Mouse (Mus musculus): ENCODE measurements at regions not wholly inside any gene's neighbourhood (a gene's known extent, or its start where the extent isn't known, plus 50 kb on each side); places are given as distances from the start of the nearest gene placed in this dataset.

GRCm38 (mm10) chr8:24359022-24359600 lies 366.5 kb downstream of the Adam3 start:
- TF ChIP-seq UBTF (IDR thresholded peaks at IDR 0.05; ENCODE audit: borderline replicate concordance, insufficient read depth, low read depth, low read length) = no peak
- TF ChIP-seq USF2 (IDR thresholded peaks at IDR 0.05; ENCODE audit: borderline replicate concordance in 1 of 2, insufficient read depth in 1 of 2, low read depth in 1 of 2, low read length in 2 of 2) = no peak
- TF ChIP-seq POLR2AphosphoS2 (IDR thresholded peaks at IDR 0.05; ENCODE audit: low read length) = no peak
- TF ChIP-seq TCF12 (IDR thresholded peaks at IDR 0.05; ENCODE audit: low read depth, low read length) = no peak
